Mouse (Mus musculus): Measurements from ENCODE around the gene Lemd2.

Lemd2 gene

DNA sequence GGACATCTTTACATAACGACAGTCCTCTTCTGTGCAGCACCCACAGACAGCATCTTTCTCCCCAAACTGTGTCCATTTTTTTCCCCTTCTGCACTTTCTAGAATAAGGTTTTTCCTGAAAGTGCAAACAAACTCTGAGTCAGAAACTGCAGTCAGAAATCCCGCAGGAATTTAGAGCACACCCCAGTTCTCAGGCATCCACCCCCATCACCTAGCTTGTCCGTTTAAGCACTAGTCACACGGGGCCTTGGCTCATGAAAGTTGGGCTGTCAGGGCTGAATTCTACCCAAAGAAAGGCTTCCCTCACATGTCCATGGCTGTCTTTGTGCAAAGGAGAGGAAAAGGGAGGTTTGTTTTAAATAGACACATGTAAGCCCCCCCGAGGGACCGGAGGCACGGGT lies 23.0 kb upstream of the Lemd2 start:
- no peak for DNase-seq

DNA sequence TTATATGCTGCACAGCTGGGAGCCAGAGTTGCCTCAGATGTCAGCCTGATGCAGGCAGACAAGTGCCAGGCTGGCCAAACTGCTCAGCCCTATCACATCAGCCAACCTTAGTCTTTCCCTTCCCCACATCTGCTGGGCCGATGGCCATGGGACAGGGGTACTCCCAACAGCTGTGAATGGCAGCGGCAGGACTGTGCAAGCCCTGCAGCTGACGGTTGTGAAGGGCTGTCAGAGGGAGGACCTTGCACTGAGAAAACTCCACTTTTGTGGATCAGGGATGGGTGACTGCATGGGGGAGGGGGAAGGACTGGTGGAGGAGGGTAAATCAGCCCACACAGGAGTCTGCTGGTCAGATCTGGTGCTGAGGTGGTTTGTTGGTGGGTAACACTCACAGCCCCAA lies 22.4 kb upstream of the Lemd2 start:
- DNase-seq = peak; percentile 37

- DNase-seq = no peak
Observed at GRCm38 (mm10) chr17:27225801-27226200, 21.5 kb upstream of the Lemd2 start.

DNA sequence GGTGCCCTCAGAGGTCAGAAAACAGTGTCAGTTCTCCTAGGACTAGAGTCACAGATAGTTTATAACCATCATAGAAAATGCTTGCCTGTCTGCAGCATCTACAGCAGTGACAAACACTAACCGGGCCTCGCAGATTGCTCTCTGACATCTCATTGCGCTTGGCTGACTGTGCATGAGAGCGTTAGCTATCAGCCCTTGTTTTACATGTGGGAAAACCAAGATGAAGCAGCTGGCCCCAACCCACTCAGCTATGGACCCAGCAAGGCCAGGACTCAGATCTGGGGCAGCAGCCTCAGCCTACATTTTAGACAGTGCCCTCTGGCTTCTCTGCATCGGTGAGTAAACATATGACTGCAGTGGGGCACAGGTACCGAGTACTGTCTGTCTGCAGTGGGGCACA lies 19.6 kb upstream of the Lemd2 start:
- DNase-seq = peak; percentile 63

DNA sequence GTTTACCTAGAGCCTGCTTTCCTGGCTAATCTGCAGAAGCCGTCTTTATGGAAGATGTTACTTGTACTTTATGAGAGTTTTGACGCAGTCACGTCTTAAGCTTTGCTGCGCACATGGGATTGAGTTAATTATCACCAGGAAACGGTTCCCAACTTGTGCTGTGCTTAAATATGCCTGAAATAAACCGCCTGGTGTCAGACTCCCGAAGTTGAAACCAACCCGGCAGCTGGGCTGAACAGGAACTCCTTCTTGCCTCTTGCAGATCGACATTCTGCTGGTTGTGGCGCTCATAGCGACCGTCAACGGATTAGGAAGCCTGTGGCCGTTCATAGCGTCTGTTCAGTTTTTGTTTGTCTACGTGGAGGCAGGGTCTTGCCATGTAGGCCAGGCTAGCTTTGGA lies 17.3 kb upstream of the Lemd2 start:
- DNase-seq = no peak

GRCm38 (mm10) chr17:27218916-27219315 lies 14.6 kb upstream of the Lemd2 start:
- no peak for DNase-seq

- DNase-seq = peak; percentile 64
Observed at GRCm38 (mm10) chr17:27218364-27218763, 14.1 kb upstream of the Lemd2 start.

GRCm38 (mm10) chr17:27212768-27213525 lies 8.7 kb upstream of the Lemd2 start:
- DNase-seq = peak; percentile 90

- peak; percentile 38 for DNase-seq
Observed at GRCm38 (mm10) chr17:27212006-27212405, 7.7 kb upstream of the Lemd2 start.

GRCm38 (mm10) chr17:27207113-27207707 lies 2.9 kb upstream of the Lemd2 start:
- DNase-seq = no peak

DNA sequence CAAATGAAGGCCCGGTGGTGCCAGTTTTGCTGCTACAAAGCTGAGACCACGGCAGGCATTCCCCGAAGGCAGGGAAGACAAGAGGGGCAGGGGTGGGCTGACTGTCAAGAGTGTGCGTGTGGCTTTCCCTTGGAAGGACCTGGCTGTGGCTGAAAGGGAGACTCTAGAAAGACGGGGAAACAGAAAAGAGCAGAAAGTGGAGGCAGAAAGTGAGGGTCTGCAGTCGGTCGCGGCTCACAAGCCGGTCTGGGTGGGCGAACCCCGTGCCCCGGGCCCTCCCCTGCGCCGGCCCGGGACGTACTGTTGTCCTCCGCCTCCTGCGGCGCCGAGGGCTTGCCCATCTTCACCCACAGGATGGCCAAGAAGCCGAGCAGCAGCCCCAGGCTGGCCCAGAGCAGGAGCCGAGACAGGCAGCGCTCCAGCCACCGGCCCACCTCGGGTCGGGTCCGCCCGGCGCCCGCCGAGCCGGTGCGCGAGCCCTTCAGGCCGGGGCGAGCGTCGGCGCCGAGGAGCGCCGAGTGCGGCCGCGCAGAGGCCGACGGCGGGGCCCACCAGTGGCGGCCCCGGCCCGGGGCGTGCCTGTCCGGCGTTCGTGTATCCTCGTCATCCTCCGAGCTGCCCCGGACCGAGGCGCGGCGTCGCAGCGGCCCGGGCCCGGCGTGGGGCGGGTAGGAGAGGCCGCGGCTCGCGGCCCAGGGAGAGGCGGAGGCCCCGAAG lies 753 bp downstream of the Lemd2 start:
- no peak for DNase-seq

GRCm38 (mm10) chr17:27202919-27203357 lies 1.3 kb downstream of the Lemd2 start:
- DNase-seq = no peak

DNA sequence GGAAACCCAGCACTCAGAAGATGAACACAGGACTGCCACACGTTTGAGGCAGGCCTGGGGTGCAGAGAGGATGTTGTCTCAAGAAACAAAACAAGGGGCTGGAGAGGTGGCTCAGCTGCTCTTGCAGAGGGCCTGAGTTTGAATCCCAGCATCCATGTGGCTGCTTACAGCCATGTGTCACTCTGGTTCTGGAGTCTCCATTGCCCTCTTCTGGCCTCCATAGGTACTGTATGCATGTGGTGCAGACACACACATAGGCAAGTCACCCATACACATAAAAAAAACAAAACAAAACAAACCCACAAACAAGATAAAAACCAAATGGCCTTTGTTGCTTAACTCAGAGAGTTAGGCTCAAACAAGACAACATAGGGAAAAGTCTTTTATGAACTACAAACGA lies 2.3 kb downstream of the Lemd2 start:
- DNase-seq = peak; percentile 40

GRCm38 (mm10) chr17:27200801-27201200 lies 3.5 kb downstream of the Lemd2 start:
- DNase-seq = no peak

- no peak for DNase-seq
Observed at GRCm38 (mm10) chr17:27199864-27200263, 4.4 kb downstream of the Lemd2 start.

DNA sequence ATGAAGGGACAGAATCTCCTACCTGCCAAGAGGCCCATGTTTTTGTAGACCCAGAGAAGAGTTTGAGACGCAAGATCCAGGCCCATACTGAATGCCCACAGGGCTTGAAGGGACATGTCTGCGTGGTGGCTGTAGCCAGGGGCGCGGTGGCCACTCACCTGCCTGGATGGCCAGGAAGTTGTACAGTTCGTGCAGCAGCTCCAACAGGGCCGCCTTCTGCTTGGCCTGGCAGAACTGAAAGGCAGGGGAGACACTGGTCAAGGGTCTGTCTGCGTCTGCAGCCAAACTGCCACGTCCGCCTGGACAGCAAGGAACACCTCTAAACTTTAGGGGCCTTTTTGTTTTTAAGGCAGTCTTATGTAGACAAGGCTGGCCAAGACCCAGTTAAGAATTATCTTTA lies 5.1 kb downstream of the Lemd2 start:
- DNase-seq = no peak

DNA sequence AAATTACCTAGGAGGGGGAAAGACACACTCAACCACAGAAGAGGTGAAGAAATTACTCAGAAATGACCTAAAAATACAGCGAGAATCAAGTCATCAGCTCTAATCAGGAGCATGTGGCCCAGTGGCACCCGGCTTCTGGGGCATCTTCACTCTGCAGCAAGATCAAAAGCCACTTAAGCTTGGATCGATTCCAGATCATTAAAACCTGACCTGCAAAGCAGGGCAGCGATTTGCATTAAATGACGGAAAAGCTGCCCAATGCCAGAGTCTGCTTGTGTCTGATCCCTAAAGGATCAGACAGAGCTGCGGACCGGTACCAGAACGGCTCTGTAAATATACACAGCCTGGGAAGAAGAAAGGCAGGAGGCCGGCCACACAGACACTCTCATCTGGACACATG lies 8.1 kb downstream of the Lemd2 start:
- peak; percentile 69 for DNase-seq

DNA sequence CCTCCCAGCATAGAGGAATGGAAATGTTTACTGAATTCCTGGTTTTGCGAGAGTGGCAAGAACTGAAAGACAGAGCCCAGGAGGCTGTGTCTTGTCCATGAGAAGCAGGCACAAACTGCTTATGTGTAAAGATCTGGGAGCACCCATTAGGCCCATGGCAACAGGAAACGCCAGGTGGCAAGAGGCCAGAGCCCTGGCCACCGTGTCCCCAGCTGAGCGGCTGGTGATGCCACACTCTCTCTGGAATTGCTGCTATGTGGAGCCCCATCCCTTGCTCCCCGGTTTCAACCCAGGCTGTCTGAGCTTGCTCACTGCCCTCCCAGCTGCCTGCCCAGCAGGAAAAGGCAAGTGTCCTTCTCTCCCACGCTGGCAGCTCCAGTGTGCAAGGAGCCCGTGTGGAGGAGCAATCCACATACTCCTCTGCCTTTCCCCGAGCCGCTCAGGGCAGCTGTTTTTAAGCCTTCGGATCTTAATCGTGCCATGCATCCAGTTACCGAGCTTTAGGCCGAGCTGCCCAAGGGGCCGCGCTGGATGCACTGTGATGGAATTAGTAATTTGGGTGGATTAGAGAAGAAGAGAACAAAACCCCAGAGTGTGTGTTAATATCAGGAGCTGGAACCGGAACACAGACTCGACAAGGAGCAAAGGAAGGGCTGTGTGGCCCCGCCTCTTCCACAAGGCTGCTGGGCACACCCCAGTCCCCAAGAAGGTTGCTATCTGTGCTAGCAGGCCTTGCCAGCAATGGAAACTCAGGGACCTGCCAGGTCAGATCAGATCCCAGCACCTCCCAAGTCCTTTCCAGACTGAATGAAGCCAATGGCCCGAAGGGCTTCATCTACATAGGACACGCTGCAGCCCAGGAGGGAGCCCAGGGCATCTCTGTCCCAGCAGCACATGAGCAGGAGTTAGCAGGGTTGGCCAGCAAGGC lies 9.7 kb downstream of the Lemd2 start:
- peak; percentile 34 for DNase-seq

- no peak for DNase-seq
Observed at GRCm38 (mm10) chr17:27191804-27192203, 12.5 kb downstream of the Lemd2 start.

DNA sequence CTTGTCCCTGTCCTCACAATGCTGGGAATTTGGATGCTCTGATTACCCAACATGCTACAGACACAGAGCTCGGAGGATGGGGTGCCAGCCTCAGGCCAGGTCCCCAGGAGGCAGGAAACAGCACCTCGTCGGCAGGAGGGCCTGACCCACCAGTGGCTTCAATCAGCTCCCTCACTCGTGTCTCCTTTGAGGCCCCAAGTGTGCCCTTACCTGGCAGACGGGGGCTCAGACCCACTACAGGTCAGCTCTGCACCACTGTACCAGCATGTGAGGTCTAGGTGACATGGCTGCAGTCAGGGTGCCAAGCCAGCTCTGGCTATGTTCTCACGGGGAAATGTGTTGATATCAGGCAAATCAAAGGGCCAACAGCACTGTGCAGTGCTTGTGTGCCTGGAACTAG lies 13.1 kb downstream of the Lemd2 start:
- no peak for DNase-seq

DNA sequence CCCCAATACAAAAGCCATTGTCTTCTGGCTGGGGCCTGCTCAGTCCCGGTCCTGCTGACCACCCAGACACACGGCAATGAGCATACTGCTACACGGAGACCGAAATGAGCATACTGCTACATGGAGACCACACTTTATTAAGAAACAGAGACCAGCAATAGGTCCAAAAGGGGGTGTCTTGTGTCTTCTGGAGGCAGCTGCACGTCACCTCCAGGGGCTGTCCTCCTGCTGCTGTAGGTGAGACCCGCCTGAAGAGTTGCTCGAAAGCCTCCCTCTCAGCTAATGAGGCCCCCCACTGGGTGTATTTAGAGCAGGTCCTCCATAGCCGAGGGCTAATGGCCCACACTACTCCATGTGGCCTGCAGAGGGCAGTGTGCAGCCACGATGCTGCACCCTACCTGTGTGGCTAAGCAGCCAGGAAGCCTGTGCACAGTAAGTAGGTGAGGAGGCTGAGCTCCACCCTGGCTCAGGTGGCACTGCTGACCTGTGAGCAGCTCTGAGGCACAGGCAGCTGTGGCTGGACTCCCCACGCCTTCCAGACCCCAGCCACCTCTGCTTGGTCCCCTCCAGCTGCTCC lies 14.5 kb downstream of the Lemd2 start:
- DNase-seq = peak; percentile 91

DNA sequence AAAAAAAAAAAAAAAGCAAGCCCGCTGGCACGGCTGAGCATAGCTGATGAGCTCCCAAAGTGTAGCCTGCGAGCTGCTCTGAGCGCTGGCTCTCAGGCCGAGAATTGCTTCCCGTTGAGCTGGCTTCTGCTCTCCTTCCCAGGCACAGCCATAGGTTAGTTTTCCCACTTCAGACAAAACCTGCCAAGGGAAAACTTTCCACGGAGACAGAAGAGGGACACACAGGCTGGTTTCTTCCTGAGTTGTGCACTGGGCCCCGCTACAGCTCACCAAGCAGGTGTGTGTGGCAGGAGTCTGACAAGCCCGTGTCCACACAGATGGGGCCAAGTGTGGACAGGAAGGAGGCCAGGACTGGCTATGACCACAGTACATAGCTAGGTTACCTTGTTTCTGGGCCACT lies 15.4 kb downstream of the Lemd2 start:
- no peak for DNase-seq

DNA sequence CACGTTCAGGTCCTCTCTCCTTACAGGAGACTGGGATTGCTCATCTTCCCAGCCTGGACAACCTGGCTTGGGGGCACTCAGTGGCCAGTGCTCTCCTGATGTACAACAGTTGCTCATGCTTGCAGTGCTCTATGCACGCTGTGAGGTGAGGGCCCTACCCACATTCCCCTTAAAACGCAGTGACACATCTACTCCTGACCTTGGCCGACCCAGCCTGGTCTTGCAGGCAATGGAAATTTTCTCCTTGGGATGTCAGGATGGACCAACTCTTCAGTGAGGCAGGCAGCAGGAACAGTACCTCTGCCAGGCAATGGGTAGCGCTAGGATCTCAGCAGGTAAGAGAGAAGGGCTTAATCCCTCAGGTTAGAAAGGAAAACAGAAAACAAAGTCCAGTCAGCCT lies 17.2 kb downstream of the Lemd2 start:
- DNase-seq = no peak

All from retina, postnatal 1 day (tissue).